Mouse (Mus musculus) myocyte (in vitro differentiated cells): ENCODE measurements around the gene Map3k14.

Experiments
- CEBPB ChIP-seq: IDR thresholded peaks from 2 replicates; pipeline ENCODE4 v1.6.1; 2011; ENCODE audit warnings: mild to moderate bottlenecking, moderate library complexity; ENCODE audit not compliant: poor library complexity, insufficient read depth, severe bottlenecking
- MAX ChIP-seq: IDR thresholded peaks from one replicate; pipeline ENCODE4 v1.6.1; 2011; ENCODE audit warnings: low read depth, mild to moderate bottlenecking, control low read depth
- POLR2A ChIP-seq: IDR thresholded peaks from one replicate; pipeline ENCODE4 v1.6.1; 2011; ENCODE audit warnings: low read depth, mild to moderate bottlenecking, control low read depth, moderate library complexity; ENCODE audit not compliant: insufficient read length
- POLR2AphosphoS2 ChIP-seq: IDR thresholded peaks from one replicate; pipeline ENCODE4 v1.6.1; 2011; ENCODE audit warnings: low read depth, control low read depth; ENCODE audit not compliant: insufficient read length
- USF1 ChIP-seq: IDR thresholded peaks from one replicate; pipeline ENCODE4 v1.6.1; 2011; ENCODE audit warnings: low read depth, mild to moderate bottlenecking, control low read depth, moderate library complexity

DNA sequence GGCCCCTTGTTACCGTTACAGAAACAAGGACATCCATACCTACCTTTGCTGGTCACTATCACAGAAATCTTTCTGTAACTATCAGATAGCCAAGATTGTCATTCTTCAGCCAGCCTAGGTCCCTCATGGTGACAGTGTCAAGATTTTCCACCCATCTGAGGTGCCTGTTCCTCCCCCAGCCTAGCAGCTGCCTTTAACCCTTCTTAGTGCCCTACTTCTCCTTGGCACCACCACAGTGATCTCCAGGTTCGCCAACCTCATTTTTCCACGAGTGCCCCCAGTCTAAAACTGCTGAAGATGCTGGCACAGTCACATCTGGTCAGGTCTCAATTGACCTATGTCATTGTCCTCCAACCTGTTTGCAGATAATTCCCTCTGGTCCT, 97.2 kb downstream of the Map3k14 start:
- TF ChIP-seq MAX (no peak), POLR2A (no peak), USF1 (no peak), POLR2AphosphoS2 (no peak), CEBPB (no peak)
